Mouse (Mus musculus) midbrain, embryonic 11.5 days (tissue): Measurements from ENCODE around the gene Il3. TPM values are rescaled to one million over a fixed set of nuclear protein-coding genes. Genes with fewer than 3 reads are reported as not detected.
"Not testable (repeated sequence)": the region's sequence is repeated elsewhere in the genome, so short reads cannot be mapped to it uniquely, and the experiment has no call there.

Experiments used
- ATAC-seq: fragments of 200-750 bp; cut with Nextera tagmentation; 2 replicates; pipeline ENCODE4 v1.8.0; 2017; ENCODE audit warnings: moderate TSS enrichment, moderate library complexity; ENCODE audit not compliant: low FRiP score
- DNase-seq: peaks from one replicate; pipeline ENCODE4 v3.0.0; 2015; ENCODE audit warnings: low spot score; ENCODE audit errors: missing footprints
- H3K27ac ChIP-seq: fragments of 300-500 bp; sonication (generic); 2 replicates; pipeline ENCODE4 v1.5.1; 2014; ENCODE audit warnings: low read depth, low read length
- H3K27me3 ChIP-seq: fragments of 300-500 bp; sonication (generic); 2 replicates; pipeline ENCODE4 v1.6.1; 2014; ENCODE audit warnings: mild to moderate bottlenecking, low read length, moderate library complexity, mixed read lengths; ENCODE audit not compliant: control insufficient read depth, insufficient read depth
- H3K36me3 ChIP-seq: fragments of 300-500 bp; sonication (generic); 2 replicates; pipeline ENCODE4 v1.6.1; 2014; ENCODE audit warnings: mild to moderate bottlenecking, low read length, moderate library complexity, mixed read lengths; ENCODE audit not compliant: control insufficient read depth, insufficient read depth
- H3K4me1 ChIP-seq: fragments of 300-500 bp; sonication (generic); 2 replicates; pipeline ENCODE4 v1.6.1; 2014; ENCODE audit warnings: low read length; ENCODE audit not compliant: control insufficient read depth, insufficient read depth
- H3K4me2 ChIP-seq: fragments of 300-500 bp; sonication (generic); 2 replicates; pipeline ENCODE4 v1.6.1; 2014; ENCODE audit warnings: mild to moderate bottlenecking, moderate library complexity
- H3K4me3 ChIP-seq: fragments of 300-500 bp; sonication (generic); 2 replicates; pipeline ENCODE4 v1.5.1; 2014; ENCODE audit warnings: low read depth, low read length
- H3K9ac ChIP-seq: fragments of 300-500 bp; sonication (generic); 2 replicates; pipeline ENCODE4 v1.6.1; 2014; ENCODE audit warnings: low read length
- H3K9me3 ChIP-seq: fragments of 300-500 bp; sonication (generic); 2 replicates; pipeline ENCODE4 v1.6.1; 2016; ENCODE audit warnings: low read length; ENCODE audit not compliant: control insufficient read depth
- WGBS: fragments of 180-500 bp; shearing (Covaris S2); extraction: QIAGEN DNeasy Blood & Tissue Kit; methylation state at CpG from one replicate; pipeline ENCODE4 v1.1.7; 2014; 5-methylcytosine and 5-hydroxymethylcytosine counted together
- polyA plus RNA-seq: library from polyadenylated mRNA; unstranded; fragments of >200 nt; fragmentation: Nextera tagmentation; extraction: Ambion mirVana; gene quantifications from 2 replicates; pipeline ENCODE4 v1.2.1, GENCODE M21; 2014

Il3 gene
- polyA plus RNA-seq, 1 experiment from 2014 or later: not detected

DNA sequence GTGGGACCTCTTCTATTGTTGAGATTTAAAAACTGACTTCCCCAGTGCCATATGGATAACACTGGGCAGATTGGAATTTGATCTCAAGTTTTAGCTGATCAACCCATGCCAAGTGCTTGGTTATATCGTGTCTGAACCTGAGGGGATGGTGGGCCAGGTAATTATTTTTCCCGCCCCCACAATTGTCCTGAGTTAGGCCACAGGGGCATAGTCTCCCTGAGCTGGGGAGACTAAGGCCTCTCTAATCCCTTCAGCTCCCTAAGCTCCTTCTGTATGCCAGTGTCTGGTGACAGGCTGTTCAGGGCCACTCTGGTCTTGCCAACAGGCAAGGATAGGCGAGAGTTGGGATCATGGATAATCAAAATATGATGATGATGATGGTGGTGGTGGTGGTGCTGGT is 38.3 kb upstream of the Il3 start:
- no peaks in the 10 kb centered on the region for H3K9me3 ChIP-seq
- peak overlapping the region; percentile 92 for H3K9ac ChIP-seq
- peak overlapping the region; percentile 47; the same call in 1 of the 2 replicates for H3K4me3 ChIP-seq
- no peak overlapping the region for H3K27ac ChIP-seq
- ATAC-seq (no peak), DNase-seq (peak; percentile 56)
- H3K27me3 ChIP-seq: no peaks in the 10 kb centered on the region
- H3K36me3 ChIP-seq: no peaks in the 10 kb centered on the region
- peak overlapping the region; percentile 58 for H3K4me2 ChIP-seq
- 50% methylated on average over 3 of the region's 3 CpGs for whole genome bisulfite sequencing
- H3K4me1 ChIP-seq: peaks cover 19% of the 10 kb centered on the region

DNA sequence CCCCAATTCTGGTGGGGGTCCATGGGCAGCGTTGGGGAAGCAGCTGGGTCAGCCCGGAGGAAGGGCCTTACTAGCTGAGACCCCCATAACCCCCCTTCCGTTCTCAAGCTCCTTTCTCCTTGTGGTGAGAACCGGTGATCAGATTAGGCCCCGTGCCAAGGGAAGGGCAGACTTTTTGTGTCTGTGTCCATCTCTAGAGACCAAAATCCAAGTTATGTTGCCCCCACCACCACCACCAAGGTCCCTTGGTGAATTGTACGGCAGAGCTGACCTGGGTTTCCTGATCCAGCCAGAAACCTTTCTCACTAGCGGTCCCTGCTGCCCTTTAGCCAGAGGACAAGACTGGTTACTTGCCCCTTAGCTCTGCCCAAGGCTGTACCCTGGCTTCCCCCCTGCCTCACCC is 37.4 kb upstream of the Il3 start:
- Histone ChIP-seq H3K9me3 (no peaks in the 10 kb centered on the region), H3K36me3 (no peaks in the 10 kb centered on the region), H3K4me2 (peak overlapping the region; percentile 58), H3K27ac (peak overlapping the region; percentile 22), H3K27me3 (no peaks in the 10 kb centered on the region), H3K9ac (peak overlapping the region; percentile 92), H3K4me1 (peaks cover 19% of the 10 kb centered on the region), H3K4me3 (peak overlapping the region; percentile 47)
- DNase-seq (no peak), ATAC-seq (peak; percentile 36; the same call in 1 of the 2 replicates)
- 2% methylated on average over 7 of the region's 7 CpGs for WGBS

DNA sequence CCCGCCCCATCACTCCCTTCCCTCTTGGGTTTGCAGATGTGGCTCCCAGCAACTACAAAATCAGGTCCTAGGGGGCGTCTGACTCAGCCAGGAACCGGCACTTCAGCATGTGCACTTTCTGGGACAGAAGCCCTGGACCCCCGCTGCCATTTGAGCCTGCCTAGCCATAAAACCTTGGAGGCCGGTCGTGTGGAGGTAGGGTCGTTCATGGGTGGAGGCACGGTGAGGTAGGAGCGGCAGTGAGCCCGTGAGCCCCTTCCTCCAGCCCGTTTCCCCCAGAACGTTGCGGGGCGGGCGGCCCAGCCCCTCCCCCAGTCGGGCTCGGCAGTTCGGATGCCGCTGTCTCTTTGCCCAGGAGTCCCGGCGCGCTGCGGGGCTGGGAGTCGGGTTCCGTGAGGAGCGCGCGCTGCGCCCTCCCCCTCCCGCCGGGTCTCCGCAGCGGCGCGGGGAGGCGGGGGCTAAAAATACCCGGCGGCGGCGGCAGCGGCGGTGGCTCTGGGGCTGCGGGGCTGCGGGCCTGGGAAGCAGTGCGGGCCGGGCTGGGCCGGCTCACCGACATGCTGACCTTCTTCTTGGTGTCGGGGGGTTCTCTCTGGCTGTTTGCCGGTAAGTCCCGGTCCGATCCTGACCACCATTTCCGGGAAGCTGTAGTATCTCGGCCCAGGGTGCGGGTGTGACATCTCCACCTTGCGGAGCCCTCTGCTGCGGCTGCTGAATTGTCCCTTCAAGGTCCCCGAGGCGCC is 36.8 kb upstream of the Il3 start, which contains the start of gene Acsl6:
Gene Acsl6 (plus strand): TSS at position 71 of the 743 bp plus-strand sequence.
- ATAC-seq (peak; percentile 81), DNase-seq (peak; percentile 97)
- Histone ChIP-seq H3K27ac (peak within 1 kb of the TSS; percentile 57), H3K4me3 (peak within 1 kb of the TSS; percentile 47), H3K4me2 (peak within 1 kb of the TSS; percentile 58), H3K27me3 (no peaks in the 10 kb centered on the region), H3K36me3 (no peaks in the 10 kb centered on the region), H3K4me1 (peaks cover 19% of the 10 kb centered on the region), H3K9ac (peak within 1 kb of the TSS; percentile 92), H3K9me3 (no peaks in the 10 kb centered on the region)
- WGBS: under 1% methylated on average over 55 of the region's 59 CpGs

DNA sequence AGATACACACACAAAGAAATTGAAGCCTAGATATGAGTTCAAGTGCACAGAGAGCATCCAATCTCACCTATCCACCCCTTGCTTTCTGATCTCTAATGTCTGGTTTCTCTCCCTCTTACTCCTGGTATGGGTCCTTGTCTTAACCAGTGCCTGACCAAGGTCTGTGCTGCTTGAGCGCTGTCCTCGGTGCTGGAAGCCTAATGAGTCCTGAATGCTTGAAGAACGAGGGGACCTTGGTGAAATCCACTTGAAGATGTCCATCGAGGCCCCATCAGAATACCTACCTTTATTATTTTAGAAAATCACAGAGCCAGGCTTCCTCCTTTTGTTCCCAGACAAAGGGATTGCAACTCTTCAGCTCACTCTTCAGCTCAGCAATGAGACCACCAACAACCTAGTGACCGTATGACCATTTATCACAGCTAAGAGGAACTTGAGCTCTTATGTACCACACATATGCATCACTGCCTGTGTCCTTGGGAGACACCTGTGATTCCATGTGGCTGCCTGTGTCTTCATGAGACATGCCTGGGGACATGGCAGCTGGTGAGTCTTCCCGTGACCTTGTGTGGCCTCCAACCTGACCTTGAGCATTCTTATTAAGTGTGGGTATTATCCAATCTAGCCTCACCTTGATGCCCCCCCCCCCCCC is 36.1 kb upstream of the Il3 start:
- Histone ChIP-seq H3K9ac (peak overlapping the region; percentile 12; the same call in 1 of the 2 replicates), H3K27ac (no peak overlapping the region), H3K36me3 (no peaks in the 10 kb centered on the region), H3K27me3 (no peaks in the 10 kb centered on the region), H3K9me3 (no peaks in the 10 kb centered on the region), H3K4me3 (peak overlapping the region; percentile 47), H3K4me1 (peaks cover 19% of the 10 kb centered on the region), H3K4me2 (peak overlapping the region; percentile 58)
- DNase-seq (peak; percentile 89), ATAC-seq (peak; percentile 10; the same call in 1 of the 2 replicates)
- 21% methylated on average over 6 of the region's 6 CpGs for WGBS

DNA sequence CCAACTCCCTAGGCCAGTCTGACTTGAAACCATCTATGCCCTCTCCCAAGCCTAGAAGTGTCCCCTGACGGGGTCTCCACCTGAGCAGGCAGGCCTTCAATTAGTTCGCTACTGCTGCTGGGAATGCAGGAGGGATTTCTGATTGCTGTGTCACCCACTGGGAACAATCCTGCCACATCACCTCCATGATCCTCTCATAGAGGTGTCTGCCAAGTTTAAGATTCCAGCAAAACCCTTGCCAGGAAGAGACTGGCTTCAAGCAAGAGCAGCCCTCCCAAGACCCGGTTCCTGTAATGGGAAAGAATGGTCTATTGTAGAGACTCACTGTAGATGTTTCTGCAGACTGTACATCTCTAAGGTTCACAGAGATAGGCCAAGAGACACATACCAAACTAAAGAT is 35.5 kb upstream of the Il3 start:
- peak; percentile 49 for DNase-seq

DNA sequence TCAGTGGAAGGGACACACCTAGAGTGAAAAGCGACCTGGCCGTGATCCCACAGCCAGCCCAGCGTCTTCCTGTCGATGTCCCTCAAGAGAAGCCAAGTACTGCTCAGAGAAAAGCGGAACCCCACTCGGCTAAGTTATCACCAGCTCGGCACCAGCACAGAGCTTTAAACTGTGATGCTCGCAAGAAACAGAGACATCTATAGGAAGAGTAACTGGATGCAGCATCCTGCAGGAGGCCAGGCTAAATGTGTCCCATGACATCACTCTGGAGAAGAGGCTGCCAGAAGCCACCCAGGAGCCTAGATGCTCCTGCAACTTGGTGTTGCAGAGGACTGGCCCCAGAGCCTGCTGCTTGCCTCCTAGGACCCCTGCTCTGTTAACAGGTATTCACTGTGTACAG is 34.9 kb upstream of the Il3 start:
- ATAC-seq (no peak), DNase-seq (peak; percentile 54)
- Histone ChIP-seq H3K27ac (no peak overlapping the region), H3K9ac (no peak overlapping the region), H3K4me2 (no peak overlapping the region), H3K4me1 (peaks cover 19% of the 10 kb centered on the region), H3K27me3 (no peaks in the 10 kb centered on the region), H3K4me3 (no peak overlapping the region), H3K9me3 (no peaks in the 10 kb centered on the region), H3K36me3 (no peaks in the 10 kb centered on the region)
- 89% methylated on average over 8 of the region's 8 CpGs for WGBS

More for the DNA sequence above, 35.5 kb upstream of the Il3 start:
- Histone ChIP-seq H3K4me1 (peaks cover 19% of the 10 kb centered on the region), H3K27me3 (no peaks in the 10 kb centered on the region), H3K36me3 (no peaks in the 10 kb centered on the region), H3K27ac (no peak overlapping the region), H3K9ac (no peak overlapping the region), H3K9me3 (no peaks in the 10 kb centered on the region), H3K4me2 (no peak overlapping the region), H3K4me3 (no peak overlapping the region)
- ATAC-seq: no peak
- 90% methylated on average over 3 of the region's 3 CpGs for WGBS

DNA sequence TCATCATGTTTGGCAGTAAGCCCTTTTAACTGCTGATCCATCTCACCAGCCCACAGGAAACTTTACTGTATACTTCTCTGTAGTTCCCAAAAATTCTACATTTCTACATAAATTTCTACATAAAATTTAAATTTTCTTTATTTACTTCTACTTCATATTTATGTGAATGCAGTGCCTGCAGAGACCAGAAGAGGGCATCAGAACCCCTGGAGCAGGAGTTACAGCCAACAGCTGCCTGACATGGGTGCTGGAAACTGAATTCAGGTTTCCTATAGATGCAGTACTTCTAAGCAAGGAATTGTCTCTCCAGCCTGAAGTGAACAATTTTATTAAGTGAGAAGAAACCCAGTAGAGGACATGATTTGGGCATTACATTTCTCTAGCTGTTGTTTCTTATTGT is 31.7 kb upstream of the Il3 start:
- Histone ChIP-seq H3K27me3 (no peaks in the 10 kb centered on the region), H3K4me3 (no peak overlapping the region), H3K36me3 (no peaks in the 10 kb centered on the region), H3K4me1 (no peaks in the 10 kb centered on the region), H3K9ac (no peak overlapping the region), H3K9me3 (no peaks in the 10 kb centered on the region), H3K4me2 (no peak overlapping the region), H3K27ac (no peak overlapping the region)
- ATAC-seq (no peak), DNase-seq (no peak)

DNA sequence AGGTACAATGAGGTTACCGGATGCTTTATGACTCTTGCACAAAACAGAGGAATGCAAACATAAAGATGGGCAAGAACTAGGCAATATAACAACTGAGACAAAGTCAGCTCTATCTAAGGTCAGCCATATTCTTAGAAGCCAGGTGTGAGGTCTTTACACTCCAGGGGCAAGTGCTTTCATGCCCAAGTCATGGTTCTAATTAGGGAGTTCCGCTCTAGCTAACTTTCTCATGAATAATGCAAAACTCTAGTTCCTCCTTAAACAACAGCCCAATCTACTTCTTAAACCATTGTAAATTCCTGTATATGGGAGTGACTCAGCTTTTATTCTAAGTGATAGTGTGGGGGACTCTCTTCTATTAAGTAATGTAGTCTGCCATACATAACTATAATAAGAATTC is 30.4 kb upstream of the Il3 start:
- not testable (repeated sequence) for H3K9ac ChIP-seq, H3K27ac ChIP-seq, H3K4me1 ChIP-seq, DNase-seq, H3K9me3 ChIP-seq, H3K36me3 ChIP-seq, H3K4me2 ChIP-seq, ATAC-seq, H3K4me3 ChIP-seq, H3K27me3 ChIP-seq
- 92% methylated on average over 2 of the region's 2 CpGs for WGBS

DNA sequence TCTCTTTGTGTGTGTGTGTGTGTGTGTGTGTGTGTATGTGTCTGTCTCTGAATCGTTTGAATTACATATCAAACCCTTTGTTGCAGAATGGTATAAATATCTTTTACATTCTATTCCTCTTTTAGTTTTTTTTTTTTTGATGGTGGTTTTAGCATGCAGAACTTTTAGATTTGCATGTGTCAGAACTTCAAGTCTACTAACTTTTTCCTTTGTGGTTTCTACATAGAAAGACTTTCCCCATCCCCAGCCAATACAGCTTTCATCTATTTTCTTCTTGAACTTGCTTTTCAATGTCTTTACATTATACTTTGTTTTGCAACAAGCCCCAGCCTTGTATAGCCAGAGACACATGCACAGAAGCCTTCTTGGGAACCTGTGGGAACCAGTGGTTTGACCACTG is 29.7 kb upstream of the Il3 start:
- no peak overlapping the region for H3K9ac ChIP-seq
- H3K4me1 ChIP-seq: no peaks in the 10 kb centered on the region
- H3K27ac ChIP-seq: no peak overlapping the region
- ATAC-seq: no peak
- H3K9me3 ChIP-seq: no peaks in the 10 kb centered on the region
- DNase-seq: no peak
- no peak overlapping the region for H3K4me2 ChIP-seq
- no peaks in the 10 kb centered on the region for H3K36me3 ChIP-seq
- H3K27me3 ChIP-seq: no peaks in the 10 kb centered on the region
- WGBS: 88% methylated on average over 1 of the region's 1 CpGs
- no peak overlapping the region for H3K4me3 ChIP-seq
